Comparison of ENCODE assay signal across 7 mouse cellular contexts in the genomic region with DNA sequence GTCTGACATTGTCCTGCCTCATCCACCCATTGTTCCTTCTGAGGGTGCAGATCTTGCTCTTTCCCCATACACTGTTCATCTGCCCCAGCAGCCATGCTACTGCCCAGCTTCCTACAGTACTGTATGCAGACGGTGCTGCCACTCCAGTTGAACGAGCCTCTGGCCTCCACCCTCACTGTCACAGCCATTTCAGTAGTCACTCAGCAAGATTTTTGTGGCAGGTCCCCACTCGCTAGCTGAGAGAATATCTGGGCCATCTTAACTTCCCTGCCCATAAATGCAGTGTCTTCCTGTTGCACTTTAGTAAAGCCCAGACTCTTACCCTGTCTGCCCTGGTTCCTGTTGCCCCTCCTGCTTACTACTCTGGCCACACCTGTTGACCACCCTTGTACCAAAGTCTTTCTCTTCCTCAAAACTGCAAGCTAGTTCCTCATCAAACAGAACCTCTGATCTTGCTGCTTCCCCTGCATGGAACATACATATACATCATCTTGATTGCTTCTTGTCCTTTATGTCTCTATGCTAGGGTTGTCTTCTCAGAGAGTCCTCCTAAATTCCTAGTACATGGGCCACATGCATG. TPM values are rescaled to one million over a fixed set of nuclear protein-coding genes. Genes with fewer than 3 reads are reported as not detected.
A peak's percentile ranks its signal among the peaks of the same experiment; 100 is the strongest.
DNase-seq lines count a peak whose midpoint lies in the region; ATAC-seq lines count a peak whose summit lies in the region.

No protein-coding gene starts in this region.

- peaks cover 76% of the 10 kb centered on the region for H3K4me1 ChIP-seq in megakaryocyte, embryonic 14.5 days

- DNase-seq in urinary bladder, adult 2 months (ENCODE audit: low spot score), result peak; percentile 46
- no peak for DNase-seq in urinary bladder, postnatal 4 days (ENCODE audit: low spot score in 2 of 2)
- DNase-seq in cerebellum, adult 18-20 months, result no peak
- DNase-seq in cerebellum, postnatal 14 days, result no peak
- no peak for DNase-seq in cerebellum, adult 9-10 months

- H3K9me3 ChIP-seq in megakaryocyte, embryonic 14.5 days, result no peaks in the 10 kb centered on the region

- peak overlapping the region; percentile 99 for H3K4me3 ChIP-seq in megakaryocyte, embryonic 14.5 days (replicated peaks)

- peak; percentile 30 for ATAC-seq in granulocyte monocyte progenitor cell, adult 5-6 weeks (replicated peaks; ENCODE audit: poor library complexity, severe bottlenecking)

- no peaks in the 10 kb centered on the region for H3K27me3 ChIP-seq in megakaryocyte, embryonic 14.5 days (replicated peaks)

- H3K36me3 ChIP-seq in megakaryocyte, embryonic 14.5 days (replicated peaks; ENCODE audit: low read length), result peaks cover 50% of the 10 kb centered on the region

RNA-seq across cellular contexts. Expression of gene Dbnl, which starts 1.6 kb away (rescaled TPM):
- 97.5 and 103 TPM in 2 replicates for polyA plus RNA-seq in urinary bladder, adult 2 months (2012; rRNA removed)
- total RNA-seq in granulocyte monocyte progenitor cell, adult 5-6 weeks (2014; fragmentation: Nextera tagmentation), result 56.5 and 61.6 TPM in 2 replicates
- 73.3 and 89.1 TPM in 2 replicates for total RNA-seq in granulocyte monocyte progenitor cell, adult 5-6 weeks (2017)
- polyA plus RNA-seq in megakaryocyte, embryonic 14.5 days (2012; ENCODE audit: insufficient read depth, low replicate concordance), result 63.4 and 117 TPM in 2 replicates

RNA-seq across cellular contexts. Expression of gene Pgam2, which starts 13.7 kb away (rescaled TPM):
- polyA plus RNA-seq in urinary bladder, adult 2 months (2012; rRNA removed), result 0.58 and 0.75 TPM in 2 replicates
- not detected in 2 replicates for total RNA-seq in granulocyte monocyte progenitor cell, adult 5-6 weeks (2014; fragmentation: Nextera tagmentation)
- total RNA-seq in granulocyte monocyte progenitor cell, adult 5-6 weeks (2017), result not detected in 2 replicates
- polyA plus RNA-seq in megakaryocyte, embryonic 14.5 days (2012; ENCODE audit: insufficient read depth, low replicate concordance), result not detected in 2 replicates

RNA-seq across cellular contexts. Expression of gene Urgcp, which starts 27.7 kb away (rescaled TPM):
- polyA plus RNA-seq in urinary bladder, adult 2 months (2012; rRNA removed), result 20.2 and 21.0 TPM in 2 replicates
- total RNA-seq in granulocyte monocyte progenitor cell, adult 5-6 weeks (2014; fragmentation: Nextera tagmentation), result 4.7 and 6.4 TPM in 2 replicates
- total RNA-seq in granulocyte monocyte progenitor cell, adult 5-6 weeks (2017), result 6.5 TPM in 2 replicates
- 6.8 and 10.2 TPM in 2 replicates for polyA plus RNA-seq in megakaryocyte, embryonic 14.5 days (2012; ENCODE audit: insufficient read depth, low replicate concordance)

RNA-seq across cellular contexts. Expression of gene Polm, which starts 48.0 kb away (rescaled TPM):
- 28.0 and 30.4 TPM in 2 replicates for polyA plus RNA-seq in urinary bladder, adult 2 months (2012; rRNA removed)
- 0.73 and 2.3 TPM in 2 replicates for total RNA-seq in granulocyte monocyte progenitor cell, adult 5-6 weeks (2014; fragmentation: Nextera tagmentation)
- 0.26 TPM in 1 of 2 replicates, not detected in the other for total RNA-seq in granulocyte monocyte progenitor cell, adult 5-6 weeks (2017)
- 2.3 and 4.2 TPM in 2 replicates for polyA plus RNA-seq in megakaryocyte, embryonic 14.5 days (2012; ENCODE audit: insufficient read depth, low replicate concordance)
